Mouse (Mus musculus) subcutaneous adipose tissue, adult 2 months (tissue): ENCODE data around the gene Usp44. TPM values are rescaled to one million over a fixed set of nuclear protein-coding genes. Genes with fewer than 3 reads are reported as not detected.

Experiments
- polyA plus RNA-seq: library from polyadenylated mRNA; depleted of rRNA; stranded (reverse); fragments of >200 nt; gene quantifications from 2 replicates; pipeline ENCODE4 v1.2.3, GENCODE M21; 2012; ENCODE audit warnings: low replicate concordance; rRNA removed

Usp44 gene
- polyA plus RNA-seq = not detected in 2 replicates

GRCm38 (mm10) chr10:93830931-93831729, at the start of gene Usp44:
TSS of gene Usp44 (plus strand) at chr10:93831555.

GRCm38 (mm10) chr10:93897043-93897646, 65.8 kb downstream of the Usp44 start, which contains the start of gene Metap2:
TSS of gene Metap2 (minus strand) at chr10:93897093.

Other genes starting within 250 kb of the Usp44 start
- gene Snrpf, start 241.8 kb upstream of the Usp44 start, polyA plus RNA-seq = 13.1 and 46.4 TPM in 2 replicates
- gene Ntn4, start 190.9 kb upstream of the Usp44 start, polyA plus RNA-seq = 6.2 and 13.3 TPM in 2 replicates
- gene Metap2, start 65.5 kb downstream of the Usp44 start, polyA plus RNA-seq = 33.8 and 43.4 TPM in 2 replicates
- gene Vezt, start 204.3 kb downstream of the Usp44 start, polyA plus RNA-seq = 15.8 and 17.2 TPM in 2 replicates
- 1.9 and 4.0 TPM in 2 replicates for gene Fgd6, start 204.4 kb downstream of the Usp44 start, polyA plus RNA-seq